Comparison of ENCODE assay signal across 15 mouse cellular contexts in genomic region chr3:96273591-96274465, GRCm38 (mm10). TPM values are rescaled to one million over a fixed set of nuclear protein-coding genes. Genes with fewer than 3 reads are reported as not detected.
DNase-seq lines count a peak whose midpoint lies in the region; ATAC-seq and TF ChIP-seq lines count a peak whose summit lies in the region.
"Had no signal": no experiment of that assay in that cellular context is flagged by ENCODE, and none has a peak within 500 bp of the region (broad histone marks: within the 10 kb centered on the region; RNA-seq: fewer than 3 reads in every experiment).

No protein-coding gene starts in this region.

- no peaks in the 10 kb centered on the region for H3K9me3 ChIP-seq in forebrain, embryonic 16.5 days (ENCODE audit: control insufficient read depth, low read length)
- H3K9me3 ChIP-seq: heart, embryonic 10.5 days; liver, embryonic 15.5 days; neural tube, embryonic 13.5 days had no signal

- no peaks in the 10 kb centered on the region for H3K36me3 ChIP-seq in forebrain, embryonic 16.5 days (ENCODE audit: control insufficient read depth, insufficient read depth)
- H3K36me3 ChIP-seq: heart, embryonic 10.5 days; liver, embryonic 15.5 days; neural tube, embryonic 13.5 days had no signal

- no peak for DNase-seq in left cerebral cortex, adult 2 months (ENCODE audit: extremely low spot score in 1 of 2, low spot score in 2 of 2)
- DNase-seq in left cerebral cortex, adult 8-10 months (ENCODE audit: low spot score in 2 of 2), result no peak
- peak; percentile 34 to 58 for DNase-seq in CD8-positive naive resting alpha-beta T cell, adult 2 months (ENCODE audit: low read depth in 2 of 2, low spot score in 2 of 2)
- peak; percentile 75 for DNase-seq in thymus, postnatal 0 days (ENCODE audit: low spot score)
- DNase-seq in kidney, adult 11 months, result no peak
- no peak for DNase-seq in ovary, postnatal 36 days (ENCODE audit: low spot score)

- intact Hi-C loops in left cerebral cortex, adult 2 months (cut with DNase I), result no loop called here

- H3K27me3 ChIP-seq in forebrain, embryonic 16.5 days (replicated peaks; ENCODE audit: control insufficient read depth, insufficient read depth, low read length), result no peaks in the 10 kb centered on the region
- H3K27me3 ChIP-seq: liver, embryonic 15.5 days; neural tube, embryonic 13.5 days had no signal

- H3K4me3 ChIP-seq in left cerebral cortex, adult 2 months, result peak overlapping the region; percentile 41
- H3K4me3 ChIP-seq in forebrain, embryonic 16.5 days (replicated peaks; ENCODE audit: low read length), result no peak overlapping the region
- H3K4me3 ChIP-seq: heart, embryonic 10.5 days; liver, embryonic 15.5 days; neural tube, embryonic 13.5 days had no signal

- ATAC-seq in common myeloid progenitor, adult 5-6 weeks (replicated peaks; ENCODE audit: low read depth, poor library complexity, severe bottlenecking), result peak; percentile 20; the same call in 1 of the 2 replicates
- ATAC-seq in forebrain, embryonic 16.5 days, result no peak
- ATAC-seq: forebrain, embryonic 14.5 days had no signal

- H3K27ac ChIP-seq in left cerebral cortex, adult 2 months, result no peak overlapping the region
- H3K27ac ChIP-seq in forebrain, embryonic 16.5 days (ENCODE audit: low read length), result no peak overlapping the region
- H3K27ac ChIP-seq: heart, embryonic 10.5 days; hindbrain, embryonic 14.5 days; liver, embryonic 15.5 days; neural tube, embryonic 13.5 days had no signal

- peaks cover 11% of the 10 kb centered on the region for H3K4me1 ChIP-seq in forebrain, embryonic 16.5 days (replicated peaks; ENCODE audit: control insufficient read depth, insufficient read depth, low read length)

- no peak overlapping the region for H3K9ac ChIP-seq in forebrain, embryonic 16.5 days (replicated peaks; ENCODE audit: low read depth, low read length)
- H3K9ac ChIP-seq: hindbrain, embryonic 14.5 days; liver, embryonic 15.5 days; neural tube, embryonic 13.5 days had no signal

- TF ChIP-seq CTCF in left cerebral cortex, adult 2 months (IDR thresholded peaks at IDR 0.05), result no peak

- H3K4me2 ChIP-seq in forebrain, embryonic 16.5 days (ENCODE audit: low read length), result no peak overlapping the region
- H3K4me2 ChIP-seq: hindbrain, embryonic 14.5 days; liver, embryonic 15.5 days; neural tube, embryonic 13.5 days had no signal

- WGBS in forebrain, embryonic 16.5 days, result 91% methylated on average over 17 of the region's 17 CpGs

RNA-seq across cellular contexts. Expression of gene Hist2h2bb, which starts 4.3 kb away (rescaled TPM):
- 100 to 1,000 TPM; 136 to 154 TPM for total RNA-seq in left cerebral cortex, adult 2 months (2021)
- 100 to 1,000 TPM; 160 to 229 (median 192) TPM for total RNA-seq in left cerebral cortex, adult 8-10 months (2022)
- 6,356 and 6,932 TPM in 2 replicates for total RNA-seq in common myeloid progenitor, adult 5-6 weeks (2017)
- 47.9 and 71.3 TPM in 2 replicates for polyA plus RNA-seq in thymus, postnatal 0 days (2015; fragmentation: Nextera tagmentation; extraction: Ambion mirVana)
- 3.2 and 4.6 TPM in 2 replicates for polyA plus RNA-seq in forebrain, embryonic 16.5 days (2015; fragmentation: Nextera tagmentation; extraction: Ambion mirVana)

RNA-seq across cellular contexts. Expression of gene Hist2h3b, which starts 5.4 kb away (rescaled TPM):
- total RNA-seq in left cerebral cortex, adult 2 months (2021), result 10 to 100 TPM; 32.7 to 45.5 TPM
- total RNA-seq in left cerebral cortex, adult 8-10 months (2022), result 10 to 100 TPM; 45.5 to 68.8 (median 61.8) TPM
- 296 and 352 TPM in 2 replicates for total RNA-seq in common myeloid progenitor, adult 5-6 weeks (2017)
- 278 and 396 TPM in 2 replicates for polyA plus RNA-seq in thymus, postnatal 0 days (2015; fragmentation: Nextera tagmentation; extraction: Ambion mirVana)
- polyA plus RNA-seq in forebrain, embryonic 16.5 days (2015; fragmentation: Nextera tagmentation; extraction: Ambion mirVana), result 23.1 and 24.7 TPM in 2 replicates

RNA-seq across cellular contexts. Expression of gene Hist2h4, which starts 10.7 kb away (rescaled TPM):
- 10 to 100 TPM; 26.8 to 31.9 TPM for total RNA-seq in left cerebral cortex, adult 2 months (2021)
- total RNA-seq in left cerebral cortex, adult 8-10 months (2022), result 10 to 100 TPM; 27.2 to 32.5 (median 29.5) TPM
- total RNA-seq in common myeloid progenitor, adult 5-6 weeks (2017), result 101 and 120 TPM in 2 replicates
- polyA plus RNA-seq in thymus, postnatal 0 days (2015; fragmentation: Nextera tagmentation; extraction: Ambion mirVana), result 101 and 145 TPM in 2 replicates
- polyA plus RNA-seq in forebrain, embryonic 16.5 days (2015; fragmentation: Nextera tagmentation; extraction: Ambion mirVana), result 8.4 and 8.9 TPM in 2 replicates

RNA-seq across cellular contexts. Expression of gene Fcgr1, which starts 19.9 kb away (rescaled TPM):
- 1 to 10 TPM; 2.0 to 2.7 TPM for total RNA-seq in left cerebral cortex, adult 2 months (2021)
- total RNA-seq in left cerebral cortex, adult 8-10 months (2022), result 1 to 10 TPM; 1.7 to 6.5 (median 3.5) TPM
- total RNA-seq in common myeloid progenitor, adult 5-6 weeks (2017), result not detected in 2 replicates
- 3.4 and 5.0 TPM in 2 replicates for polyA plus RNA-seq in thymus, postnatal 0 days (2015; fragmentation: Nextera tagmentation; extraction: Ambion mirVana)
- polyA plus RNA-seq in forebrain, embryonic 16.5 days (2015; fragmentation: Nextera tagmentation; extraction: Ambion mirVana), result 0.92 and 0.99 TPM in 2 replicates

RNA-seq across cellular contexts. Expression of gene Hist2h3c1, which starts 27.3 kb away (rescaled TPM):
- total RNA-seq in left cerebral cortex, adult 2 months (2021), result not detected
- total RNA-seq in left cerebral cortex, adult 8-10 months (2022), result not detected
- total RNA-seq in common myeloid progenitor, adult 5-6 weeks (2017), result 2.7 and 18.3 TPM in 2 replicates
- 0.64 and 0.76 TPM in 2 replicates for polyA plus RNA-seq in thymus, postnatal 0 days (2015; fragmentation: Nextera tagmentation; extraction: Ambion mirVana)
- 2.0 TPM in 1 of 2 replicates, not detected in the other for polyA plus RNA-seq in forebrain, embryonic 16.5 days (2015; fragmentation: Nextera tagmentation; extraction: Ambion mirVana)
- total RNA-seq: layer of hippocampus, adult 18-20 months had no signal
- polyA plus RNA-seq: brain, embryonic 14.5 days; forebrain, embryonic 14.5 days had no signal

Comparison
In these comparisons a context has a peak if more than half of its experiments do, and no peak if none do; other contexts are left out.
1. DNase-seq: peak in CD8-positive naive resting alpha-beta T cell, adult 2 months (2 of 2) and thymus, postnatal 0 days (single experiment); none in left cerebral cortex, adult 2 months (0 of 2), left cerebral cortex, adult 8-10 months (0 of 2), kidney, adult 11 months (single experiment) and ovary, postnatal 36 days (single experiment).
2. RNA of gene Hist2h2bb, which starts 4.3 kb away (total RNA-seq): 6,356 to 6,932 TPM in common myeloid progenitor, adult 5-6 weeks; 160 to 229 TPM in left cerebral cortex, adult 8-10 months and 136 to 154 TPM in left cerebral cortex, adult 2 months; every median in the first group is over 10 times any median in the second.